Mouse (Mus musculus) adrenal gland, postnatal 14 days (tissue): ENCODE results near the gene Ccdc105. TPM values are rescaled to one million over a fixed set of nuclear protein-coding genes. Genes with fewer than 3 reads are reported as not detected.

Experiments
- DNase-seq: peaks from one replicate; pipeline ENCODE4 v3.0.0; 2021; ENCODE audit warnings: mixed read lengths
- total RNA-seq: library from RNA; stranded (reverse); gene quantifications from 2 replicates; pipeline ENCODE4 v1.2.3, GENCODE M21; 2021

Gene Ccdc105
- total RNA-seq, 1 experiment from 2014 or later: not detected

- no peak for DNase-seq
Observed at GRCm38 (mm10) chr10:78715156-78715555, 37.7 kb downstream of the Ccdc105 start.

- DNase-seq: no peak
Observed at GRCm38 (mm10) chr10:78714129-78714528, 38.7 kb downstream of the Ccdc105 start.

- DNase-seq: no peak
Observed at GRCm38 (mm10) chr10:78710706-78711105, 42.2 kb downstream of the Ccdc105 start.

- no peak for DNase-seq
Observed at GRCm38 (mm10) chr10:78700881-78701280, 52.0 kb downstream of the Ccdc105 start.

Other genes with a start within 250 kb of the Ccdc105 start
- not detected in 2 replicates for gene Olfr1358, start 235.6 kb downstream of the Ccdc105 start, total RNA-seq
- 38.7 and 60.7 TPM in 2 replicates for gene Ilvbl, start 178.7 kb downstream of the Ccdc105 start, total RNA-seq
- gene Syde1, start 161.1 kb downstream of the Ccdc105 start, total RNA-seq: 28.8 and 37.0 TPM in 2 replicates
- not detected in 2 replicates for gene Olfr1357, start 135.0 kb downstream of the Ccdc105 start, total RNA-seq
- gene Casp14, start 34.8 kb downstream of the Ccdc105 start, total RNA-seq: not detected in 2 replicates
- gene Slc1a6, start 27.4 kb upstream of the Ccdc105 start, total RNA-seq: 0.15 and 0.64 TPM in 2 replicates
- gene Olfr1356, start 99.1 kb upstream of the Ccdc105 start, total RNA-seq: not detected in 2 replicates
- gene Olfr1355, start 122.5 kb upstream of the Ccdc105 start, total RNA-seq: not detected in 2 replicates
- gene Olfr1354, start 160.1 kb upstream of the Ccdc105 start, total RNA-seq: not detected in 2 replicates
- gene Olfr8, start 197.6 kb upstream of the Ccdc105 start, total RNA-seq: not detected in 2 replicates
- gene Olfr1353, start 210.2 kb upstream of the Ccdc105 start, total RNA-seq: not detected in 2 replicates
- gene Olfr1352, start 228.0 kb upstream of the Ccdc105 start, total RNA-seq: not detected in 2 replicates